Mouse (Mus musculus) layer of hippocampus, adult 2 months (tissue): ENCODE results near the gene Gbp2. TPM values are rescaled to one million over a fixed set of nuclear protein-coding genes. Genes with fewer than 3 reads are reported as not detected.
"Not testable (repeated sequence)": the region's sequence is repeated elsewhere in the genome, so short reads cannot be mapped to it uniquely, and the experiment has no call there.

Experiments
- DNase-seq, 2 experiments: peaks; one replicate each; pipeline ENCODE4 v3.0.0; 2022; ENCODE audit warnings: low spot score in 2 of 2
- H3K27ac ChIP-seq: fragments of 200-600 bp; 2 replicates; pipeline ENCODE4 v1.8.1; 2022
- H3K4me3 ChIP-seq: fragments of 200-600 bp; 2 replicates; pipeline ENCODE4 v1.8.1; 2022; ENCODE audit warnings: mild to moderate bottlenecking
- CTCF ChIP-seq: fragments of 200-600 bp; conservative IDR thresholded peaks from 2 replicates; pipeline ENCODE4 v1.8.1; 2022; ENCODE audit warnings: antibody characterized with exemption, mild to moderate bottlenecking, moderate library complexity
- microRNA-seq, 2 experiments: library from miRNA; unstranded; fragments of <30 nt; microRNA quantifications; one replicate each; pipeline ENCODE4 v1.2.0; 2021
- total RNA-seq, 2 experiments: library from RNA; stranded (reverse); gene quantifications; 2 replicates each; pipeline ENCODE4 v1.2.3; 2021

Gbp2 gene
- total RNA-seq, 2 experiments from 2014 or later, result 1.8 to 2.3 TPM

DNA sequence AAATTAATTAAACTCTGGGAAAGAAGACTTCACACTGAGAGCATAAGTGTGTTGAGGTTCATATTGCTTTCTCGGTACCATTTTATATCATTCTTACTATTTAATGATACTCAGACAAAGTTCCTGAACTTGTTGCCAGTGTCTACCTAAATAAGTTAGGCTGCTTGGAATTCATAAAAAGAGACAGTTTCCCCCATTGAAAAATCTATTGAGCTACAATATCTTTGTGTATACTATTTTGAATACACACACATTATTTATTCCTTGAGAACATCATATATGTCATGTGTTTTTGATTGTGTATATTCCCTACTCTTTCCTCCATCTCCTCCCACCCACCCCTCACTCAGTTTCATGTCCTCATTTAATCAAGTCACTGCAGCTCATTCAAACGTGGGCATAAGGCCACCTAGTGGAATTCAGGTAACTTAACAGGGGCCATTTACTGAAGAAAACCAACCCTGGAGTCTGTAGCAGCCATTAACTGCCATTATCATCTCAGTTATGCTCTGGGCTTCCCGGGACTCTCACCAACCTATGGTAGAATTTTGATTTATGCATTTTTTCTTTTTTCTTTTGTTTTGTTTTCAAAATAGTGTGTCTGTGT lies 657 bp downstream of the Gbp2 start:
- peak overlapping the region; percentile 38 for H3K4me3 ChIP-seq
- no peak for DNase-seq
- peak; percentile 63 for TF ChIP-seq CTCF
- peak overlapping the region; percentile 72 for H3K27ac ChIP-seq

GRCm38 (mm10) chr3:142630385-142630784 lies 10.0 kb downstream of the Gbp2 start:
- no peak for DNase-seq
- no peak for TF ChIP-seq CTCF
- Histone ChIP-seq H3K27ac (no peak overlapping the region), H3K4me3 (no peak overlapping the region)

DNA sequence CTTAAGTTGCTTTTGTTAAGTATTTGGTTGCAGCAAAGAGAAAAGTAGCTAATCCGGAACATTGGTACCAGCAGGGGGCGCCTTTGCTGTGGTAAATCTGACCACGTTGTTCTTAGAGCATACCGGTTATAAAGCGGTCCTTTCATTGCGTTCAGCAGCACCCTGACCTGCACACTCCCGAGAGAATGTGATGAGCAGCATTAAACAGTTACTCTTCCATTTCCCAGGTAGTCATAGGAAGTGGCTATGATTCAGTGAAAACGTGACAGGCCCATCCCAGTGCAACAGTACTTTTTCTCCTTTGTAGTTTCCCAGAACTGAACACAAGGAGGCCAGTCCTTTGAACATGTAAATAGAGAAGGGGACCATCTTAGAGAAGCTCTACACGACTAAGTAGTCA lies 19.8 kb downstream of the Gbp2 start:
- H3K4me3 ChIP-seq, result no peak overlapping the region
- H3K27ac ChIP-seq, result no peak overlapping the region
- peak in 1 of 2 experiments; percentile 47 for DNase-seq
- peak; percentile 77 for TF ChIP-seq CTCF

GRCm38 (mm10) chr3:142645949-142646348 lies 25.5 kb downstream of the Gbp2 start:
- H3K27ac ChIP-seq, H3K4me3 ChIP-seq: not testable (repeated sequence)
- peak; percentile 83 for TF ChIP-seq CTCF
- peak; percentile 56 to 80 for DNase-seq

GRCm38 (mm10) chr3:142647836-142648235 lies 27.4 kb downstream of the Gbp2 start:
- not testable (repeated sequence) for H3K4me3 ChIP-seq, DNase-seq, H3K27ac ChIP-seq

- no peak for TF ChIP-seq CTCF
- H3K4me3 ChIP-seq, result no peak overlapping the region
- no peak overlapping the region for H3K27ac ChIP-seq
- DNase-seq, result no peak
Observed at GRCm38 (mm10) chr3:142650205-142650604, 29.8 kb downstream of the Gbp2 start.

DNA sequence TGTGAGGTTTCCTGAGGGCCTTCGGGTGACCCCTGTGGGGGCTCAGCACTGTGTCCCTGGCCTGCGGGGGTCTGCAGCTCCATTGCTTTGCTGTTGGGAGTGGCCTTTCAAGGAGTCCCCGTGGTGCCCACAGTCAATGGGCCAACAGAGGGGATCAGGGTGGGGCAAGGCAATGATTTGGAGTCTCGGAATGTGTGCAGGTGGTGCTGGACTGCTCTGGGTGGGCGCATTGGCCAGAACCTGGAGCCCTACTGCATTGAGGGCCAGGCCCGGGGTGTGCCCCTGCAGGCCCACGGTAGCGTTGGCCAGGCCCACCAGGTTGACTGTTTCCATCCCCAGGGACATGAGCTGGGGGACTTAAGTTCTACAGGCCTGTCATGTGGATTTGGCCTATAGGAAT lies 44.3 kb downstream of the Gbp2 start:
- Histone ChIP-seq H3K4me3 (no peak overlapping the region), H3K27ac (no peak overlapping the region)
- no peak for TF ChIP-seq CTCF

GRCm38 (mm10) chr3:142674607-142675006 lies 54.2 kb downstream of the Gbp2 start:
- Histone ChIP-seq H3K4me3 (no peak overlapping the region), H3K27ac (no peak overlapping the region)
- TF ChIP-seq CTCF, result peak; percentile 79
- DNase-seq, result peak in 1 of 2 experiments; percentile 13

More for the DNA sequence above, 44.3 kb downstream of the Gbp2 start:
- no peak for DNase-seq

Small RNA genes lying within 50 kb of the gene (microRNA-seq; reads per million reads assigned to microRNA genes)
- gene Mir6381, result 0 reads per million in 2 experiments

Other genes starting within 250 kb of the Gbp2 start
- 10 to 100 TPM; 22.9 to 31.3 TPM for gene Pdlim5, start 224.9 kb upstream of the Gbp2 start, total RNA-seq
- gene Gbp5, start 126.6 kb upstream of the Gbp2 start, total RNA-seq, result 1 to 10 TPM; 1.5 to 1.8 TPM
- gene Gbp7, start 90.3 kb upstream of the Gbp2 start, total RNA-seq, result 1 to 10 TPM; 2.6 to 3.3 TPM
- gene Gbp3, start 60.6 kb upstream of the Gbp2 start, total RNA-seq, result 1 to 10 TPM; 3.3 to 4.8 TPM
- not detected for gene Gbp2b, start 25.8 kb upstream of the Gbp2 start, total RNA-seq
- gene Kyat3, start 80.4 kb downstream of the Gbp2 start, total RNA-seq, result 1 to 10 TPM; 6.4 to 7.6 TPM
- gene Gtf2b, start 144.4 kb downstream of the Gbp2 start, total RNA-seq, result 10 to 100 TPM; 40.7 to 41.4 TPM